Mouse (Mus musculus) adrenal gland, postnatal 14 days (tissue): ENCODE results near the gene 4933402J07Rik. TPM values are rescaled to one million over a fixed set of nuclear protein-coding genes. Genes with fewer than 3 reads are reported as not detected.

Experiments
- DNase-seq: peaks from one replicate; pipeline ENCODE4 v3.0.0; 2021; ENCODE audit warnings: mixed read lengths
- long read RNA-seq, 2 experiments: library from polyadenylated mRNA; stranded (forward); transcript quantifications; one replicate each; pipeline ENCODE4 v2.0.0; 2021
- total RNA-seq: library from RNA; stranded (reverse); gene quantifications from 2 replicates; pipeline ENCODE4 v1.2.3, GENCODE M21; 2021

4933402J07Rik gene
- total RNA-seq, result not detected in 2 replicates
- long read RNA-seq, experiment 1, result 0 reads
- long read RNA-seq, experiment 2, result 0 reads

GRCm38 (mm10) chr8:87563553-87563952, at the start of gene 4933402J07Rik:
TSS of gene 4933402J07Rik (plus strand) at chr8:87563853.
- DNase-seq, result no peak

GRCm38 (mm10) chr8:87517132-87517531, 46.5 kb upstream of the 4933402J07Rik start:
- DNase-seq, result no peak

GRCm38 (mm10) chr8:87525006-87525405, 38.6 kb upstream of the 4933402J07Rik start:
- DNase-seq, result no peak

- DNase-seq, result peak; percentile 34
Measured at GRCm38 (mm10) chr8:87531176-87531575, 32.5 kb upstream of the 4933402J07Rik start.

GRCm38 (mm10) chr8:87533476-87533875, 30.2 kb upstream of the 4933402J07Rik start:
- no peak for DNase-seq

GRCm38 (mm10) chr8:87534846-87535245, 28.8 kb upstream of the 4933402J07Rik start:
- no peak for DNase-seq

GRCm38 (mm10) chr8:87536615-87537329, 26.9 kb upstream of the 4933402J07Rik start:
- peak; percentile 87 for DNase-seq

GRCm38 (mm10) chr8:87539829-87540394, 23.7 kb upstream of the 4933402J07Rik start:
- peak; percentile 5 for DNase-seq

- DNase-seq, result peak; percentile 11
Measured at GRCm38 (mm10) chr8:87549881-87550280, 13.8 kb upstream of the 4933402J07Rik start.

GRCm38 (mm10) chr8:87552801-87553200, 10.9 kb upstream of the 4933402J07Rik start:
- no peak for DNase-seq

- no peak for DNase-seq
Measured at GRCm38 (mm10) chr8:87560801-87561200, 2.9 kb upstream of the 4933402J07Rik start.

GRCm38 (mm10) chr8:87569203-87569602, 5.5 kb downstream of the 4933402J07Rik start:
- no peak for DNase-seq

- DNase-seq, result peak; percentile 15
Measured at GRCm38 (mm10) chr8:87569706-87570563, 6.3 kb downstream of the 4933402J07Rik start.

- DNase-seq, result peak; percentile 17
Measured at GRCm38 (mm10) chr8:87570564-87570855, 6.9 kb downstream of the 4933402J07Rik start.

GRCm38 (mm10) chr8:87570880-87571279, 7.2 kb downstream of the 4933402J07Rik start:
- DNase-seq, result no peak

- DNase-seq, result peak; percentile 79
Measured at GRCm38 (mm10) chr8:87594272-87594671, 30.6 kb downstream of the 4933402J07Rik start.

GRCm38 (mm10) chr8:87602731-87603130, 39.1 kb downstream of the 4933402J07Rik start:
- DNase-seq, result no peak

- no peak for DNase-seq
Measured at GRCm38 (mm10) chr8:87609110-87609509, 45.5 kb downstream of the 4933402J07Rik start.

GRCm38 (mm10) chr8:87609651-87610192, 46.1 kb downstream of the 4933402J07Rik start:
- no peak for DNase-seq

GRCm38 (mm10) chr8:87613701-87614100, 50.0 kb downstream of the 4933402J07Rik start:
- DNase-seq, result no peak

GRCm38 (mm10) chr8:87619118-87619517, 55.5 kb downstream of the 4933402J07Rik start:
- DNase-seq, result peak; percentile 67

- DNase-seq, result no peak
Measured at GRCm38 (mm10) chr8:87619529-87619928, 55.9 kb downstream of the 4933402J07Rik start.

- DNase-seq, result no peak
Measured at GRCm38 (mm10) chr8:87620225-87620624, 56.6 kb downstream of the 4933402J07Rik start.
